In the genomic region with DNA sequence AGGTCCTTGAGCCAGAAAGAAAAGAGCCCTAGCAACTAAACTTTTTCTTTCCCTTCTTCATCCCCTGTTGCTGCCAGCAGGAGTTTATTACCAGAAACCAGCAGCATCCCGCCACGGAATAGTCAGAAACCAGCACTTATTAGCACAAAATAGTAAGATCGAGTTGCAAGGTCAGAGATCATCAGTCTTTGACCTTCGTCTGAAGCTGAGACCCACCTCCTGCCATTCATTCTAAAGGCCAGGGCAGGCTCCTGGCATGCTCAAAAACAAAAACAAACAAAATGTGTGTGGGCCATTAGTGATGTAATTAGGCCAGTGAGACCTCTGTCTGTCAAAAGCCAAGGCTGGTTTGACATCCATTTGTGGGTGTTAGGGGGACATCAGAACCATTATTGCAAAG, we compare ENCODE assay signal across 23 mouse cellular contexts. TPM values are rescaled to one million over a fixed set of nuclear protein-coding genes. Genes with fewer than 3 reads are reported as not detected.
DNase-seq lines count a peak whose midpoint lies in the region; ATAC-seq and TF ChIP-seq lines count a peak whose summit lies in the region.
"Had no signal": no experiment of that assay in that cellular context is flagged by ENCODE, and none has a peak within 500 bp of the region (broad histone marks: within the 10 kb centered on the region; RNA-seq: fewer than 3 reads in every experiment).

No protein-coding gene starts in this region.

- WGBS in liver, adult 2 months, result 15% methylated on average over 4 of the region's 4 CpGs
- WGBS in liver, embryonic 12.5 days (ENCODE audit: insufficient replicate concordance), result 69% methylated on average over 4 of the region's 4 CpGs

- no peaks in the 10 kb centered on the region for H3K79me2 ChIP-seq in liver, adult 2 months (ENCODE audit: control insufficient read depth, insufficient read depth, low read length)

- ATAC-seq in liver, embryonic 12.5 days, result no peak
- ATAC-seq: activated CD4-positive, CD25-positive, alpha-beta regulatory T cell, adult 4 months; CD4-positive, CD25-positive, alpha-beta regulatory T cell, adult 4 months; forebrain, embryonic 13.5 days; forebrain, embryonic 16.5 days; hindbrain, embryonic 16.5 days; intestine, embryonic 15.5 days had no signal

- H3K4me3 ChIP-seq in liver, adult 2 months (ENCODE audit: insufficient read depth, low read depth, low read length), result no peak overlapping the region
- no peak overlapping the region for H3K4me3 ChIP-seq in liver, embryonic 12.5 days
- H3K4me3 ChIP-seq: forebrain, embryonic 10.5 days; forebrain, embryonic 13.5 days; hindbrain, embryonic 10.5 days; hindbrain, embryonic 13.5 days; intestine, embryonic 15.5 days had no signal

- TF ChIP-seq POLR2A in liver, adult 2 months (IDR thresholded peaks at IDR 0.05; ENCODE audit: extremely low read depth, insufficient read depth, low read length), result no peak

- H3K27ac ChIP-seq in liver, adult 2 months (replicated peaks; ENCODE audit: insufficient read depth, low read depth, low read length), result no peak overlapping the region
- H3K27ac ChIP-seq in liver, embryonic 12.5 days, result no peak overlapping the region
- H3K27ac ChIP-seq: forebrain, embryonic 10.5 days; forebrain, embryonic 13.5 days; hindbrain, embryonic 10.5 days; hindbrain, embryonic 13.5 days; intestine, embryonic 15.5 days had no signal

- H3K9ac ChIP-seq in liver, adult 2 months (ENCODE audit: low read depth, low read length), result no peak overlapping the region
- H3K9ac ChIP-seq in liver, embryonic 12.5 days, result no peak overlapping the region
- H3K9ac ChIP-seq: forebrain, embryonic 13.5 days; hindbrain, embryonic 13.5 days; intestine, embryonic 15.5 days had no signal

- no peak overlapping the region for H3K4me2 ChIP-seq in liver, embryonic 12.5 days
- H3K4me2 ChIP-seq: forebrain, embryonic 13.5 days; heart, embryonic 11.5 days; hindbrain, embryonic 13.5 days; intestine, embryonic 15.5 days had no signal

- no peaks in the 10 kb centered on the region for H3K4me1 ChIP-seq in liver, adult 2 months (ENCODE audit: control insufficient read depth, insufficient read depth, low read length)
- peaks cover 8% of the 10 kb centered on the region for H3K4me1 ChIP-seq in liver, embryonic 12.5 days
- H3K4me1 ChIP-seq: forebrain, embryonic 10.5 days; forebrain, embryonic 13.5 days; hindbrain, embryonic 13.5 days; intestine, embryonic 15.5 days had no signal

- no peaks in the 10 kb centered on the region for H3K9me3 ChIP-seq in liver, embryonic 12.5 days (replicated peaks)
- H3K9me3 ChIP-seq: forebrain, embryonic 10.5 days; forebrain, embryonic 13.5 days; hindbrain, embryonic 10.5 days; hindbrain, embryonic 13.5 days; intestine, embryonic 15.5 days had no signal

- no peaks in the 10 kb centered on the region for H3K27me3 ChIP-seq in liver, adult 2 months (ENCODE audit: control insufficient read depth, insufficient read depth, low read length)
- H3K27me3 ChIP-seq in liver, embryonic 12.5 days (replicated peaks), result no peaks in the 10 kb centered on the region
- H3K27me3 ChIP-seq: forebrain, embryonic 13.5 days; hindbrain, embryonic 13.5 days; intestine, embryonic 15.5 days had no signal

- peaks cover 34% of the 10 kb centered on the region for H3K36me3 ChIP-seq in liver, adult 2 months (ENCODE audit: control insufficient read depth, insufficient read depth, low read length)
- peaks cover 88% of the 10 kb centered on the region for H3K36me3 ChIP-seq in liver, embryonic 12.5 days

- no peak for TF ChIP-seq CTCF in liver, adult 2 months (IDR thresholded peaks at IDR 0.05; ENCODE audit: low read depth, low read length)

- DNase-seq in liver, adult 2 months (ENCODE audit: extremely low read depth, low read depth, low spot score), result peak; percentile 52
- DNase-seq in embryo, embryonic 10 days (ENCODE audit: low spot score), result peak; percentile 73
- peak; percentile 11 for DNase-seq in embryo, embryonic 11 days
- no peak for DNase-seq in testis, postnatal 14 days (ENCODE audit: low spot score)
- DNase-seq in urinary bladder, adult 2 months (ENCODE audit: low spot score), result no peak
- DNase-seq: adrenal gland, postnatal 10 days; cerebellum, adult 11 months; cerebellum, adult 2 months; cerebellum, postnatal 10 days; cerebellum, postnatal 36 days; gastrocnemius, postnatal 10 days; gastrocnemius, postnatal 36 days had no signal

RNA-seq across cellular contexts. Expression of gene Slc30a6, which starts 22.8 kb away (rescaled TPM):
- total RNA-seq in liver, adult 2 months (2014; rRNA removed), result 22.7 and 23.6 TPM in 2 replicates
- polyA plus RNA-seq in liver, adult 2 months (2012; rRNA removed), result 13.5 and 14.4 TPM in 2 replicates
- polyA plus RNA-seq in liver, embryonic 12.5 days (2016; fragmentation: Nextera tagmentation; extraction: Ambion mirVana), result 22.0 and 22.4 TPM in 2 replicates
- 26.5 and 27.8 TPM in 2 replicates for polyA plus RNA-seq in urinary bladder, adult 2 months (2012; rRNA removed)

RNA-seq across cellular contexts. Expression of gene Nlrc4, which starts 40.8 kb away (rescaled TPM):
- 0.37 and 0.40 TPM in 2 replicates for total RNA-seq in liver, adult 2 months (2014; rRNA removed)
- 0.04 TPM in 1 of 2 replicates, not detected in the other for polyA plus RNA-seq in liver, adult 2 months (2012; rRNA removed)
- 0.26 and 0.33 TPM in 2 replicates for polyA plus RNA-seq in liver, embryonic 12.5 days (2016; fragmentation: Nextera tagmentation; extraction: Ambion mirVana)
- polyA plus RNA-seq in urinary bladder, adult 2 months (2012; rRNA removed), result 0.62 and 0.65 TPM in 2 replicates

Comparison
In these comparisons a context has a peak if more than half of its experiments do, and no peak if none do; other contexts are left out.
1. DNase-seq: peak in liver, adult 2 months (single experiment), embryo, embryonic 10 days (single experiment) and embryo, embryonic 11 days (single experiment); none in testis, postnatal 14 days (single experiment) and urinary bladder, adult 2 months (single experiment).